Mouse (Mus musculus): ENCODE measurements at regions not wholly inside any gene's neighbourhood (a gene's known extent, or its start where the extent isn't known, plus 50 kb on each side); places are given as distances from the start of the nearest gene placed in this dataset.

DNA sequence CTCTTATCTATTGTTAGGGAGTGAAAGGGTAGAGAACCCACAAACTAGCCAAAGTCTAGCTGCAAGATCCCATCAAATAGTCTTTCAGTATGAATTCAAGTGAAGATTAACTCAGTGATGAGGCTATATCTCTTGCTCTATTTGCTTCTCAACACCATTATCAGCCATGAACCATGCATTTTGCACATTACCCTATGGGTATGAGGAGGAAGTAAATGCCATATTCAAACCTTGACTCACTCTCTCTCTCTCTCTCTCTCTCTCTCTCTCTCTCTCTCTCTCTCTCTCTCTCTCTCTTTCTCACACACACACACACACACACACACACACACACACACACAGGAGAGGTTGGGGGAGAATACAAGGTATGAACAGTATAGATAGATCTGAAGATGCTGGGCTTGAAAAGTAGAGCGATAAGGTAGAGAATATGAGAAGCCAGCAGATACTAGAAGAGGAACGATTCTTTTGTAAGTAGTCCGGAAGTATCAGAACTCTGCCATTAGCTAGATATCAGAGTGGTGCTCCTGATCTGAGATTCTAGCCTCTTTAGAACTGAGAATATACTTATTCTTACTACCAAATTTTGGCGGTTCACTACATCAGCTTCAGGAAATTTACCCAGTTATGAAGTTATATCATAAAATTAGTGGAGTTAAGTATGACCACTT, 113.3 kb upstream of the P2ry1 start:
- Histone ChIP-seq H3K4me3 (no peak overlapping the region), H3K27ac (no peak overlapping the region), H3K36me3 (no peaks in the 10 kb centered on the region), H3K9me3 (replicated peaks) (no peaks in the 10 kb centered on the region), H3K4me1 (no peaks in the 10 kb centered on the region), H3K27me3 (ENCODE audit: low read depth, poor library complexity, severe bottlenecking) (no peaks in the 10 kb centered on the region)
- WGBS = 96% methylated on average over 4 of the region's 4 CpGs
- DNase-seq (ENCODE audit: low spot score) = no peak

DNA sequence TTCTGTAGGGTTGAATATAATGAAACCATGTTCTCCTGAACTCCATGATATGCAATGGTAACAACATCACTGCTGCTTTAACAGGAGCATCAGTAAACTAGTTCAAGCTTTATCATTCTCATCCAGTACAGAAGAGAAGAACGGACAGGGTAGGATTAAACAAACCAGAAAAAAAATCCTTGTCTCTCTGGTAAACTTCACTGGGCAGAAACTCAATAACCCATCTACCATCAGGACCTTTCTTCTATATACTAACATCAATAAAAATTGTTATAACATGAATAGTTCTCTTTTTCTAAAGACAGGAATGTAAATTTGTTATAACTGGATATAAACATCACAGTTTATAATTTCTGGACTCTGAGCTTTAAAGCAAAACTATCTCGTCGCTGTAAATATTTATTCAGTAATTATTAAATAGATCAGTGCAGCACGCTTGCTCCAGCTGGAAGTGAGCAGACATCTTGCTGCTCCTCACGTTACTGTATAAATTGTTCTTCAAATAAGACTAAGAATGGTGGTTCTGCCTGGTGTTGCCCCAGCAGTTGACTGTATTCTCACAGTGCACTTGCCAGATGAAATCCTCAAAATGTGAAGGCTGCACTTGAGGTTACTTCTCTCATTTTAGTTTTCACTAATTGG, 104.8 kb upstream of the P2ry1 start:
- 91% methylated on average over 5 of the region's 5 CpGs for WGBS
- Histone ChIP-seq H3K27ac (no peak overlapping the region), H3K27me3 (ENCODE audit: low read depth, poor library complexity, severe bottlenecking) (no peaks in the 10 kb centered on the region), H3K9me3 (replicated peaks) (no peaks in the 10 kb centered on the region), H3K4me1 (no peaks in the 10 kb centered on the region), H3K4me3 (no peak overlapping the region), H3K36me3 (no peaks in the 10 kb centered on the region)
- no peak for DNase-seq (ENCODE audit: low spot score)

DNA sequence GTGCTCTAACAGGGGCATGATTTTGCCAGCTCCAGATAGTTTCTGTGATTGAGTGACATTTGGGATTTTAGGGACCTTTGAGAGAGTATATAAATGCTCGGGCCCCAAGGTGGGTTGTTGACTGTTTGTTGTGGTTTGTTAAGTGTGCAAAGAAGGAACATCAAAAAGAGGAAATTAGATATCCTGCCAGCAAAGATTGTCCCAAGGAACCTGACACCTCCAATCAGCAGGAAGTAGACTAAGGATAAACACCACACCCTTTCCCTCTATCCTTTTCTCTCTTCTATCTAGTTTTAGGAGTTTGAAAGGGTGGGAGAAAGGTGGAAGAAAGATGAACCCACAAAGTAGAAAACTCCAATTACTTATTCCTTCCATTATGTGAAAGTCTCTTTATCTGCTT, 103.9 kb upstream of the P2ry1 start:
- 74% methylated on average over 1 of the region's 1 CpGs for WGBS
- H3K27ac ChIP-seq = no peak overlapping the region
- no peak overlapping the region for H3K4me3 ChIP-seq
- DNase-seq (ENCODE audit: low spot score) = no peak
- no peaks in the 10 kb centered on the region for H3K4me1 ChIP-seq
- H3K36me3 ChIP-seq = no peaks in the 10 kb centered on the region
- no peaks in the 10 kb centered on the region for H3K9me3 ChIP-seq (replicated peaks)
- no peaks in the 10 kb centered on the region for H3K27me3 ChIP-seq (ENCODE audit: low read depth, poor library complexity, severe bottlenecking)

DNA sequence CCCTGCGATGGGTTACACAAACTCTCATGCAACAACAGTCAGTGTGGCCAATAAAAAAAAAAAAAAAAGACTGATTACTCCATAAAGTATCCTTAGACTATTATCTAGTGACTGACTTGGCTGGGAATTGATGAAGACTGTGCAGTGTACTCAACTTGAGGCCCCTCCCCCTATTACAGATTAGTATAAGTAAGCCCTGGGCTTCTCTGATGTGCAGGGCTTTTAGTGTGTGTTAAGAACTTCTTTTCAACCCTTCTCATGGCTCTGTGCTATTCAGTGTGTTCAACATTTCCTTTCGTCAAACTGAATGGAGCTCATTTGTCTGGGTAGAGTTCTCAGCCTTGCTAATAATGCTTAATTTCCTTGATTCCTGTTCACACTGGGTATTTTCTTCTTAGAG, 101.0 kb upstream of the P2ry1 start:
- DNase-seq (ENCODE audit: low spot score) = no peak
- Histone ChIP-seq H3K27me3 (ENCODE audit: low read depth, poor library complexity, severe bottlenecking) (no peaks in the 10 kb centered on the region), H3K36me3 (no peaks in the 10 kb centered on the region), H3K4me3 (no peak overlapping the region), H3K9me3 (replicated peaks) (no peaks in the 10 kb centered on the region), H3K4me1 (no peaks in the 10 kb centered on the region), H3K27ac (no peak overlapping the region)
- WGBS = 97% methylated on average over 2 of the region's 2 CpGs

DNA sequence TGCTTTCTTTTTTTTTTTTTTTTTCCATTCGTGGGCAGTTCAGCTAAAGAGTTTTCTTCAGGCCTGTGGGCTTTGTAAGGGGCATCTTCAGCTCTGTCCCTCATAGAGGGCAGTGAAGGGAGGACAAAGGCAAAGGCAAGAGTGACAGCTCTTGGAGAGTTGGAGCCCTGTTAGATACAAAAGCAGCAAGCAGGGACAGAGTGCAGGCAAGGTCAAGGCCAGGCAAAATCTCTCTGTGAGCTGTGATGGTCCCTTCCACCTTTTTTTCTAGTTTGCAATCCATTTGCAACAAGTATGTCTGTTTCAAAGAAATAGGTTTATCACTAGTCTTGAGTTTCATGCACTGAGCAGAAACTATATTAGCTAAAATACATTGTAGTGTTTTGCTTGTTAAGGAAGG, 86.2 kb upstream of the P2ry1 start:
- no peaks in the 10 kb centered on the region for H3K4me1 ChIP-seq
- no peak for DNase-seq (ENCODE audit: low spot score)
- H3K27ac ChIP-seq = no peak overlapping the region
- no peaks in the 10 kb centered on the region for H3K36me3 ChIP-seq
- no peaks in the 10 kb centered on the region for H3K27me3 ChIP-seq (ENCODE audit: low read depth, poor library complexity, severe bottlenecking)
- H3K9me3 ChIP-seq (replicated peaks) = no peaks in the 10 kb centered on the region
- no peak overlapping the region for H3K4me3 ChIP-seq
- WGBS = 57% methylated on average over 1 of the region's 1 CpGs

DNA sequence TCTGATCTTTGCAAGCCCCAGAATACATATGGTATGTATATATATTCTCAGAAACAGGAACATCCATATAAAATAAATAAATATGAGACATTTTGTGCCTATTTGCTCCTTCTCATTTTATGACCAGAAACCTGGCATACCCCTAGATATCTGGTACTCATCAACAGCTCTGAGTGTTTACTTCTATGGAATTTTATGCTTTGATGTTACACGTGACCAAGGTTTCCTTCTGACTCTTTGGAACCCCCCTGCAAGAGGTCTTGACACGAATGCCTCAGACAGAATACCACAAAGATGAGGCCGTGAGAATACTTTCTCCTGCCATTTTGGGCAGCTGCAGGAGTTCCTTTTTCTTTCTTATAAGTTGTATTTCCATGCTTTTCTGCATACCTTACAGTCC, 85.3 kb upstream of the P2ry1 start:
- Histone ChIP-seq H3K36me3 (no peaks in the 10 kb centered on the region), H3K27me3 (ENCODE audit: low read depth, poor library complexity, severe bottlenecking) (no peaks in the 10 kb centered on the region), H3K4me3 (no peak overlapping the region), H3K9me3 (replicated peaks) (no peaks in the 10 kb centered on the region), H3K27ac (no peak overlapping the region), H3K4me1 (no peaks in the 10 kb centered on the region)
- 77% methylated on average over 3 of the region's 3 CpGs for WGBS
- no peak for DNase-seq (ENCODE audit: low spot score)

DNA sequence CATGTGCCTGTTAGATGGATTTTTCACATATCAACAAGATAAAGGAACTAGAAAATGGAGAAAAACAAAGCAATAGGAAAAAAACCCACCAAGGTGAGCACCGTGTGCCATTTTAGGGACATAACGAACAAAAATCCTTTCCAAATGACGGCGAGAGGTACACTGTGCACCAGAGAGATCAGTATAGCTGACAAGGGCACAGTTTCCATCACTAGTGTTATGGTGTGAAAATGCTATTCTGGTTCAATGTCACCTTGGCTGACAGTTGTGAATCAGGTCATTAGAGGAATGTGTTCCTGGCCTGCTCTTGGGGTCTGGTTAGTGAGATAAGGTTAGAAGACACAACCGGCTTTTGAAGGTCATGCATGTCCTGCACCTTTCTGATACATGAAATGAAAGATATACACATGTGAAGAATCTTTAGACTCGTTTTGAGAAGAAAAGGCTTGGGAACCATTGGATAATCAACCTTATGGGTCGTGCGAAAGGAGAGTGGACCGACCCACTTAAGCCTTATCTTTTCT, 76.5 kb upstream of the P2ry1 start:
- no peak overlapping the region for H3K4me3 ChIP-seq
- DNase-seq (ENCODE audit: low spot score) = no peak
- 91% methylated on average over 9 of the region's 9 CpGs for WGBS
- no peak overlapping the region for H3K27ac ChIP-seq
- no peaks in the 10 kb centered on the region for H3K36me3 ChIP-seq
- H3K9me3 ChIP-seq (replicated peaks) = no peaks in the 10 kb centered on the region
- no peaks in the 10 kb centered on the region for H3K27me3 ChIP-seq (ENCODE audit: low read depth, poor library complexity, severe bottlenecking)
- no peaks in the 10 kb centered on the region for H3K4me1 ChIP-seq

DNA sequence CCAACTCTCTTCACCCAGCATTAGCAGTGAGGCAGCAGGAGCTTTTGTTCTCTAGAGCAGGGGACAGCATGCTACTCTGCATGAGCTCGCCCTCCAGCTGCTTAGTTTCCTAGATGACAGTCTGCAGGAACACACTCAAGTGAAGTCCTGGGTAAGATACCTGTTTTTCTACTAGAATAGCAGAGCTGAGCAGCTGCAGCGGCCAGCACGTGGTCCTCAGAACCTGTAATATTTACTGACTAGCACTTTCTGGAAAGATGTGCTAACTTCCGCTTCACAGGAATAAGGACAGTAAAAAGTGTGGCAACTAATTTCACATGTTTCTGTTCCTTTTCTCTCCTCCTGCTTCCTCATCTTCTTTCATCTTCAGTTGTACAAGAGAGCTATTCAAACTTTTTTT, 73.7 kb upstream of the P2ry1 start:
- DNase-seq (ENCODE audit: low spot score) = no peak
- Histone ChIP-seq H3K4me1 (no peaks in the 10 kb centered on the region), H3K9me3 (replicated peaks) (no peaks in the 10 kb centered on the region), H3K4me3 (no peak overlapping the region), H3K27me3 (ENCODE audit: low read depth, poor library complexity, severe bottlenecking) (no peaks in the 10 kb centered on the region), H3K36me3 (no peaks in the 10 kb centered on the region), H3K27ac (no peak overlapping the region)
- 50% methylated on average over 4 of the region's 4 CpGs for WGBS

DNA sequence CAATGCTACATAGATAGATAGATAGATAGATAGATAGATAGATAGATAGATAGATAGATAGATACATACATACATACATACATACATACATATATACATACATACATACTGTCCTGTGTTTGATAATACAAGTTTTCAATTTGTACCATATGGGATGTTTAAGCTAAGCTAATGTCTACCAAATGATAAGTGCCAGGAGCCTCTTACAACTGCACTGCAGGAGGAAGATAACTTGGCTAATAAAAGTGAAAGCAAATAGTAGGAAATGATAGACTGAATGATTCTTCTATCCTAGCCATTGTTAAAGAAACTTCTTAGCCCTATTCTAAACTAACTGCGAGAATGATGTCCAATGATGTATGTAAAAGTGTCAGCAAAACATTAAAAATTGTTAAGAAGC, 68.1 kb upstream of the P2ry1 start:
- Histone ChIP-seq H3K27ac (no peak overlapping the region), H3K4me1 (no peaks in the 10 kb centered on the region), H3K36me3 (no peaks in the 10 kb centered on the region), H3K9me3 (replicated peaks) (no peaks in the 10 kb centered on the region), H3K27me3 (ENCODE audit: low read depth, poor library complexity, severe bottlenecking) (no peaks in the 10 kb centered on the region), H3K4me3 (no peak overlapping the region)
- 94% methylated on average over 1 of the region's 1 CpGs for WGBS
- no peak for DNase-seq (ENCODE audit: low spot score)

DNA sequence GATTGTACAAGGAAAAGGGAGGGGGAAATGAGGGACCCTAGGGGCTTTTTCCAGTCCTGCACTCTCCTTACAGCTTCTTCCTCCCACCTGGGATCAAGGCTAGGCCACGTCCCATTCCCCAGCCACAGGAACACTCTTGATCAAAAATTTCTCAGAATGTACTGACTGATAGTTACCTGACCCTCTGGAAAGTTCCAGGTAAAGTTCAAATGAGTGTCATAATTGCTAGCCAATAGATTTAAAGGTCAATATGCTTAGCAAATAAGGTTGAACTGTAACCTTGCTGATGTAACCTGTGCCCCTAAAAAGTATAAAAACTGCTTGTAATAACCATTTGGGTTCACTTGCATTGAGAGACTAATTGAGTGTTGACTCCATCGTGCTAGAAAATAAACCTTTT, 61.1 kb upstream of the P2ry1 start:
- Histone ChIP-seq H3K27ac (no peak overlapping the region), H3K36me3 (no peaks in the 10 kb centered on the region), H3K4me3 (no peak overlapping the region), H3K9me3 (replicated peaks) (no peaks in the 10 kb centered on the region), H3K4me1 (no peaks in the 10 kb centered on the region), H3K27me3 (ENCODE audit: low read depth, poor library complexity, severe bottlenecking) (no peaks in the 10 kb centered on the region)
- WGBS = 84% methylated on average over 2 of the region's 2 CpGs
- no peak for DNase-seq (ENCODE audit: low spot score)

DNA sequence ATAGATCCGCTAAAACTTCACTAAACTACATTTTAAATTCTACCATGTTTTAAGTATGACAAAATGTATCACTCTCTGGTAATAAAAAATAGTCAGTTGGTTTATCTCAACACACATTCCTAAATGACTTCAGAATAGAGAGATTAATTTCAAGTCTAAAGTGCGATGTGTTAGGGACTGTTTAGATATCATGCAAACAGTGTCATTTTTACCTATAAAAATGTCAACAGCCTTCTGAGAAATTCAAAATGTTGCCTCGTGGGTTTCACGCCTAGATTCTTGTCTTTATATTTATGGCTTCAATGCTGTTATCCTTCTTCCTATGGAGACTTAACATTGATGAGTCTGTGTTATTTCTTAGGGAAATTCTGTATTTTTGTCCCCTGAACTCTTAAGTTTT, 53.7 kb upstream of the P2ry1 start:
- Histone ChIP-seq H3K36me3 (no peaks in the 10 kb centered on the region), H3K9me3 (replicated peaks) (no peaks in the 10 kb centered on the region), H3K27ac (no peak overlapping the region), H3K4me3 (no peak overlapping the region), H3K4me1 (no peaks in the 10 kb centered on the region), H3K27me3 (ENCODE audit: low read depth, poor library complexity, severe bottlenecking) (no peaks in the 10 kb centered on the region)
- 88% methylated on average over 4 of the region's 4 CpGs for WGBS
- no peak for DNase-seq (ENCODE audit: low spot score)
